Mouse (Mus musculus): ENCODE results near the gene Rfc4.
"Not testable (repeated sequence)": the region's sequence is repeated elsewhere in the genome, so short reads cannot be mapped to it uniquely, and the experiment has no call there.

The Rfc4 gene

GRCm38 (mm10) chr16:23102340-23103037, 25.0 kb downstream of the Rfc4 start:
- DNase-seq (ENCODE audit: inconsistent ontology term), result no peak

GRCm38 (mm10) chr16:23100613-23101012, 26.9 kb downstream of the Rfc4 start:
- DNase-seq (ENCODE audit: inconsistent ontology term), result no peak

- peak; percentile 22 for DNase-seq (ENCODE audit: inconsistent ontology term)
Observed at GRCm38 (mm10) chr16:23100099-23100575, 27.4 kb downstream of the Rfc4 start.

- DNase-seq (ENCODE audit: inconsistent ontology term), result no peak
Observed at GRCm38 (mm10) chr16:23099632-23100031, 27.9 kb downstream of the Rfc4 start.

- not testable (repeated sequence) for DNase-seq (ENCODE audit: inconsistent ontology term)
Observed at GRCm38 (mm10) chr16:23098105-23098452, 29.5 kb downstream of the Rfc4 start.

- not testable (repeated sequence) for DNase-seq (ENCODE audit: inconsistent ontology term)
Observed at GRCm38 (mm10) chr16:23097290-23098104, 30.0 kb downstream of the Rfc4 start.

GRCm38 (mm10) chr16:23096886-23097285, 30.7 kb downstream of the Rfc4 start:
- not testable (repeated sequence) for DNase-seq (ENCODE audit: inconsistent ontology term)

- DNase-seq (ENCODE audit: inconsistent ontology term), result not testable (repeated sequence)
Observed at GRCm38 (mm10) chr16:23095581-23095980, 32.0 kb downstream of the Rfc4 start.

- peak; percentile 58 for DNase-seq (ENCODE audit: inconsistent ontology term)
Observed at GRCm38 (mm10) chr16:23094136-23094535, 33.4 kb downstream of the Rfc4 start.

- no peak for DNase-seq (ENCODE audit: inconsistent ontology term)
Observed at GRCm38 (mm10) chr16:23093321-23093953, 34.1 kb downstream of the Rfc4 start.

- not testable (repeated sequence) for DNase-seq (ENCODE audit: inconsistent ontology term)
Observed at GRCm38 (mm10) chr16:23091345-23091744, 36.2 kb downstream of the Rfc4 start.

GRCm38 (mm10) chr16:23088491-23088890, 39.0 kb downstream of the Rfc4 start:
- not testable (repeated sequence) for DNase-seq (ENCODE audit: inconsistent ontology term)

GRCm38 (mm10) chr16:23087712-23088111, 39.8 kb downstream of the Rfc4 start:
- peak; percentile 23 for DNase-seq (ENCODE audit: inconsistent ontology term)

- DNase-seq (ENCODE audit: inconsistent ontology term), result not testable (repeated sequence)
Observed at GRCm38 (mm10) chr16:23087159-23087558, 40.4 kb downstream of the Rfc4 start.

- DNase-seq (ENCODE audit: inconsistent ontology term), result not testable (repeated sequence)
Observed at GRCm38 (mm10) chr16:23077516-23077915, 50.0 kb downstream of the Rfc4 start.
